Mouse (Mus musculus) thymus, postnatal 25 days (tissue): ENCODE results near the gene Klra4.
A peak's percentile ranks its signal among the peaks of the same experiment; 100 is the strongest.
"Not testable (repeated sequence)": the region's sequence is repeated elsewhere in the genome, so short reads cannot be mapped to it uniquely, and the experiment has no call there.

Experiments
- DNase-seq: peaks from one replicate; pipeline ENCODE4 v3.0.0; 2022

The Klra4 gene

GRCm38 (mm10) chr6:130067171-130067570, at the start of gene Klra4:
Klra4 (minus strand) TSS chr6:130067271.
- DNase-seq: not testable (repeated sequence)

GRCm38 (mm10) chr6:130110485-130110884, 43.4 kb upstream of the Klra4 start:
- DNase-seq: no peak

- not testable (repeated sequence) for DNase-seq
Measured at GRCm38 (mm10) chr6:130102743-130103142, 35.7 kb upstream of the Klra4 start.

GRCm38 (mm10) chr6:130092336-130092948, 25.4 kb upstream of the Klra4 start:
- DNase-seq: no peak

GRCm38 (mm10) chr6:130065196-130065595, 1.9 kb downstream of the Klra4 start:
- DNase-seq: no peak

- not testable (repeated sequence) for DNase-seq
Measured at GRCm38 (mm10) chr6:130035146-130035545, 31.9 kb downstream of the Klra4 start.

GRCm38 (mm10) chr6:130031493-130032089, 35.5 kb downstream of the Klra4 start:
- DNase-seq: peak; percentile 11

GRCm38 (mm10) chr6:130026854-130027253, 40.2 kb downstream of the Klra4 start, which contains the start of gene Klra6:
Klra6 (minus strand) TSS chr6:130026954.
- no peak for DNase-seq
